Mouse (Mus musculus) liver, embryonic 14.5 days (tissue): ENCODE measurements around the gene Vezt. TPM values are rescaled to one million over a fixed set of nuclear protein-coding genes. Genes with fewer than 3 reads are reported as not detected.

Experiments used
- ATAC-seq: fragments of 200-750 bp; cut with Nextera tagmentation; 2 replicates; pipeline ENCODE4 v1.8.0; 2017; ENCODE audit warnings: moderate number of reproducible peaks, mild to moderate bottlenecking, moderate library complexity; ENCODE audit not compliant: insufficient read depth
- DNase-seq, 3 experiments: peaks; one replicate each; pipeline ENCODE4 v3.0.0-alpha.2; 2012 to 2013; ENCODE audit warnings: low read depth in 3 of 3, low spot score in 3 of 3
- H3K27ac ChIP-seq: fragments of 300-500 bp; sonication (generic); 2 replicates; pipeline ENCODE4 v1.5.1; 2014; ENCODE audit warnings: moderate library complexity, mild to moderate bottlenecking, control low read depth, inconsistent platforms
- H3K27me3 ChIP-seq: fragments of 300-500 bp; sonication (generic); 2 replicates; pipeline ENCODE4 v1.6.1; 2014; ENCODE audit warnings: mild to moderate bottlenecking, low read length, moderate library complexity; ENCODE audit not compliant: control insufficient read depth, insufficient read depth
- H3K36me3 ChIP-seq: fragments of 300-500 bp; sonication (generic); replicated peaks from 2 replicates; pipeline ENCODE4 v1.6.1; 2014; ENCODE audit warnings: low read depth; ENCODE audit not compliant: control insufficient read depth, insufficient read depth
- H3K4me1 ChIP-seq, 2 experiments: fragments of 200-500 bp in 1 of 2; fragments of 300-500 bp in 1 of 2; sonication (generic) in 1 of 2; replicated peaks; 2 replicates each; pipeline ENCODE4 v1.6.1; 2012 to 2014; ENCODE audit warnings: antibody characterized with exemption in 1 of 2, inconsistent platforms in 1 of 2, low read length in 1 of 2; ENCODE audit not compliant: control insufficient read depth in 2 of 2, insufficient read depth in 2 of 2
- H3K4me2 ChIP-seq: fragments of 300-500 bp; sonication (generic); 2 replicates; pipeline ENCODE4 v1.6.1; 2014; ENCODE audit warnings: low read depth, mild to moderate bottlenecking, control low read depth, moderate library complexity
- H3K4me3 ChIP-seq, 2 experiments: fragments of 200-500 bp in 1 of 2; fragments of 300-500 bp in 1 of 2; sonication (generic) in 1 of 2; 2 replicates each; pipeline ENCODE4 v1.5.1; 2012 to 2014; ENCODE audit warnings: low read depth in 2 of 2, low read length in 2 of 2, mild to moderate bottlenecking in 2 of 2, control low read depth in 1 of 2, inconsistent platforms in 1 of 2, moderate library complexity in 1 of 2; ENCODE audit not compliant: insufficient read depth in 1 of 2
- H3K9ac ChIP-seq: fragments of 300-500 bp; sonication (generic); replicated peaks from 2 replicates; pipeline ENCODE4 v1.6.1; 2014; ENCODE audit warnings: mild to moderate bottlenecking, control low read depth, moderate library complexity
- H3K9me3 ChIP-seq: fragments of 300-500 bp; sonication (generic); 2 replicates; pipeline ENCODE4 v1.6.1; 2016; ENCODE audit warnings: low read length, mixed read lengths; ENCODE audit not compliant: control insufficient read depth
- CTCF ChIP-seq: IDR thresholded peaks from 2 replicates; pipeline ENCODE4 v1.5.1; 2016; ENCODE audit warnings: antibody characterized with exemption, low read depth, control low read depth
- EP300 ChIP-seq: IDR thresholded peaks from 2 replicates; pipeline ENCODE4 v1.6.1; 2016; ENCODE audit warnings: antibody characterized with exemption, low read depth
- WGBS: fragments of 180-500 bp; shearing (Covaris S2); extraction: QIAGEN DNeasy Blood & Tissue Kit; methylation state at CpG from one replicate; pipeline ENCODE4 v1.1.7; 2014; ENCODE audit not compliant: insufficient replicate concordance; 5-methylcytosine and 5-hydroxymethylcytosine counted together
- polyA plus RNA-seq, 2 experiments: library from polyadenylated mRNA; depleted of rRNA in 1 of 2; stranded (reverse) in 1 of 2; unstranded in 1 of 2; fragments of >200 nt; fragmentation: Nextera tagmentation in 1 of 2; extraction: Ambion mirVana in 1 of 2; gene quantifications; 2 replicates each; pipeline versions ENCODE4 v1.2.1 to v1.2.3; 2012 to 2014

Vezt gene
- polyA plus RNA-seq, 2 experiments = 6.6 to 12.7 TPM

- WGBS = 72% methylated on average over 5 of the region's 5 CpGs
- Histone ChIP-seq H3K9me3 (no peaks in the 10 kb centered on the region), H3K4me1 (peaks cover 31 to 55% of the 10 kb centered on the region in 2 experiments), H3K4me2 (no peak overlapping the region), H3K27ac (no peak overlapping the region), H3K9ac (no peak overlapping the region), H3K27me3 (no peaks in the 10 kb centered on the region), H3K36me3 (no peaks in the 10 kb centered on the region), H3K4me3 (no peak overlapping the region)
- DNase-seq (no peak), ATAC-seq (no peak)
- no peak for TF ChIP-seq EP300
- no peak for TF ChIP-seq CTCF
These were observed 122.1 kb downstream of the Vezt start for GRCm38 (mm10) chr10:93913525-93913924.

GRCm38 (mm10) chr10:93912917-93913316 is 122.7 kb downstream of the Vezt start:
- no peak for ATAC-seq
- TF ChIP-seq EP300 = no peak
- TF ChIP-seq CTCF = no peak
- H3K9ac ChIP-seq = no peak overlapping the region
- H3K27me3 ChIP-seq = no peaks in the 10 kb centered on the region
- peaks cover 25 to 50% of the 10 kb centered on the region in 2 experiments for H3K4me1 ChIP-seq
- DNase-seq = no peak
- peak overlapping the region; percentile 68 for H3K27ac ChIP-seq
- H3K4me2 ChIP-seq = peak overlapping the region; percentile 38
- H3K4me3 ChIP-seq = no peak overlapping the region
- 49% methylated on average over 1 of the region's 1 CpGs for WGBS
- H3K36me3 ChIP-seq = no peaks in the 10 kb centered on the region
- H3K9me3 ChIP-seq = no peaks in the 10 kb centered on the region

- peaks cover 21 to 44% of the 10 kb centered on the region in 2 experiments for H3K4me1 ChIP-seq
- H3K4me2 ChIP-seq = peak overlapping the region; percentile 38
These were observed 123.3 kb downstream of the Vezt start for GRCm38 (mm10) chr10:93912136-93912855.

GRCm38 (mm10) chr10:93911326-93911725 is 124.3 kb downstream of the Vezt start:
- Histone ChIP-seq H3K4me3 (no peak overlapping the region), H3K9me3 (no peaks in the 10 kb centered on the region), H3K27me3 (no peaks in the 10 kb centered on the region), H3K36me3 (no peaks in the 10 kb centered on the region), H3K27ac (peak overlapping the region; percentile 49), H3K4me2 (peak overlapping the region; percentile 40), H3K4me1 (peaks cover 21 to 44% of the 10 kb centered on the region in 2 experiments), H3K9ac (no peak overlapping the region; the same call in 1 of the 2 replicates)
- TF ChIP-seq CTCF = no peak
- TF ChIP-seq EP300 = no peak
- DNase-seq (no peak), ATAC-seq (no peak)
- WGBS = 20% methylated on average over 5 of the region's 5 CpGs

More at GRCm38 (mm10) chr10:93912136-93912855, 123.3 kb downstream of the Vezt start:
- H3K27ac ChIP-seq = peak overlapping the region; percentile 68
- H3K4me3 ChIP-seq = no peak overlapping the region
- H3K9me3 ChIP-seq = no peaks in the 10 kb centered on the region
- no peaks in the 10 kb centered on the region for H3K27me3 ChIP-seq
- no peaks in the 10 kb centered on the region for H3K36me3 ChIP-seq
- WGBS = 61% methylated on average over 5 of the region's 5 CpGs
- H3K9ac ChIP-seq = no peak overlapping the region
- TF ChIP-seq CTCF (no peak), EP300 (peak; percentile 89)
- ATAC-seq = peak; percentile 85
- DNase-seq = no peak

- Histone ChIP-seq H3K9me3 (no peaks in the 10 kb centered on the region), H3K36me3 (no peaks in the 10 kb centered on the region), H3K4me2 (no peak overlapping the region), H3K4me1 (peaks cover 21 to 41% of the 10 kb centered on the region in 2 experiments), H3K27me3 (no peaks in the 10 kb centered on the region), H3K27ac (no peak overlapping the region), H3K9ac (no peak overlapping the region), H3K4me3 (no peak overlapping the region)
- ATAC-seq (0 out of 2 replicates have a peak, but pooled peaks have one; percentile 31), DNase-seq (no peak)
- 69% methylated on average over 5 of the region's 5 CpGs for WGBS
- TF ChIP-seq CTCF = no peak
- TF ChIP-seq EP300 = no peak
These were observed 125.7 kb downstream of the Vezt start for GRCm38 (mm10) chr10:93909811-93910446.
